ENCODE assay signal across 8 mouse cellular contexts in the genomic region with DNA sequence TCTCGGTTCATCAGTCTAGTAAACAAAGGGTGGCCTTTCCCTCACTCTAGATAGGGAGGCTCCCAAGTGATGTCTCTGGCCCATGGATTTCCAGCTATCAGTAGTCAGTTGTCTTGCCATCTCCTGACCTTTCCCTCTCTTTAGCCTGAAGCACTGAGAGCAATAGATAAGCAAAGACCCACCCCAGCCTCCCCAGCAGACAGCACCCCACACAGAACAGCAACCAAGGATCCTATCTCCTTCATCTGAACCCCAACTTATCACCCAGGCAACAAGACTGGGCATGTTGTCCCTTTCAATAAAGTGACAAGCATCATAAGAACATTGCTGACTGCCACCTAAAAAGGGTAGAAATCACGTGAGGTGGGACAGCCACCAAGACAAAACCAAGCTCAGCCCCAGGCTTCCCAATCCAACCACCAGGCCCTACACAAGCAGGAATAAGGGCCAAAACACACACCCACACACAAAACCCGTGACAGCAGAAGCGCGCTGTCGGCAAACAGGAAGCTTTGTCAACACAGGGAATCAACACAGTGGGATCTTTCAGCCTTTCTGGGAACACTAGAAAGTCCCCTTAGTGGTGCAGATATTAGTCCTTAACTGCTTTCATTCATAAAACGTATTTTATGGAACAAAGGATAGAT. TPM values are rescaled to one million over a fixed set of nuclear protein-coding genes. Genes with fewer than 3 reads are reported as not detected.
A peak's percentile ranks its signal among the peaks of the same experiment; 100 is the strongest.
DNase-seq lines count a peak whose midpoint lies in the region; ATAC-seq and TF ChIP-seq lines count a peak whose summit lies in the region.

No protein-coding gene starts in this region.

- no peak for TF ChIP-seq CTCF in spleen, adult 2 months (IDR thresholded peaks at IDR 0.05; ENCODE audit: extremely low read depth, insufficient read depth, insufficient read length, insufficient replicate concordance)
- no peak for TF ChIP-seq CTCF in cortical plate, adult 2 months (IDR thresholded peaks at IDR 0.05; ENCODE audit: extremely low read depth, insufficient read depth, low read length)

- ATAC-seq in limb, embryonic 12.5 days (ENCODE audit: insufficient number of reproducible peaks, insufficient read depth, low FRiP score, low TSS enrichment, low read depth) = no peak
- no peak for ATAC-seq in midbrain, embryonic 15.5 days (replicated peaks)

- H3K27ac ChIP-seq in spleen, adult 2 months (ENCODE audit: insufficient read depth, low read length) = peak overlapping the region; percentile 31; the same call in 1 of the 2 replicates
- H3K27ac ChIP-seq in cortical plate, adult 2 months (ENCODE audit: insufficient read depth, low read length) = 0 out of 2 replicates have a peak overlapping the region, but pooled peaks have one; percentile 8
- H3K27ac ChIP-seq in limb, embryonic 12.5 days = no peak overlapping the region
- peak overlapping the region; percentile 89 for H3K27ac ChIP-seq in midbrain, embryonic 15.5 days

- H3K27me3 ChIP-seq in spleen, adult 2 months (ENCODE audit: control insufficient read depth, insufficient read depth, low read length) = no peaks in the 10 kb centered on the region
- no peaks in the 10 kb centered on the region for H3K27me3 ChIP-seq in limb, embryonic 12.5 days
- H3K27me3 ChIP-seq in midbrain, embryonic 15.5 days (replicated peaks) = no peaks in the 10 kb centered on the region

- peaks cover 4% of the 10 kb centered on the region; the same call in 1 of the 2 replicates for H3K4me1 ChIP-seq in spleen, adult 2 months (ENCODE audit: control insufficient read depth, insufficient read depth, insufficient read length)
- peaks cover 12% of the 10 kb centered on the region for H3K4me1 ChIP-seq in cortical plate, adult 2 months (ENCODE audit: control insufficient read depth, insufficient read depth, low read length)
- H3K4me1 ChIP-seq in limb, embryonic 12.5 days (replicated peaks) = peaks cover 52% of the 10 kb centered on the region
- peaks cover 81% of the 10 kb centered on the region for H3K4me1 ChIP-seq in midbrain, embryonic 15.5 days

- H3K4me2 ChIP-seq in limb, embryonic 12.5 days = peak overlapping the region; percentile 85
- peak overlapping the region; percentile 85 for H3K4me2 ChIP-seq in midbrain, embryonic 15.5 days

- no peak for TF ChIP-seq POLR2A in spleen, adult 2 months (IDR thresholded peaks at IDR 0.05; ENCODE audit: low read depth, low read length)
- peak; percentile 31; the same call in 1 of the 2 replicates for TF ChIP-seq POLR2A in cortical plate, adult 2 months (IDR thresholded peaks at IDR 0.05; ENCODE audit: extremely low read depth, insufficient read depth, low read length)

- peak overlapping the region; percentile 74; the same call in 1 of the 2 replicates for H3K9ac ChIP-seq in limb, embryonic 12.5 days (replicated peaks)
- peak overlapping the region; percentile 91 for H3K9ac ChIP-seq in midbrain, embryonic 15.5 days

- intact Hi-C loops in gastrocnemius, postnatal 14 days (cut with DNase I; ENCODE audit: low total_unique reads) = no loop called here

- no peaks in the 10 kb centered on the region for H3K36me3 ChIP-seq in spleen, adult 2 months (ENCODE audit: control insufficient read depth, insufficient read depth, low read length)
- H3K36me3 ChIP-seq in limb, embryonic 12.5 days = no peaks in the 10 kb centered on the region
- no peaks in the 10 kb centered on the region for H3K36me3 ChIP-seq in midbrain, embryonic 15.5 days (replicated peaks)

- 34% methylated on average over 7 of the region's 7 CpGs for WGBS in spleen, adult 2 months
- 28% methylated on average over 7 of the region's 7 CpGs for WGBS in limb, embryonic 12.5 days
- WGBS in midbrain, embryonic 15.5 days = 7% methylated on average over 7 of the region's 7 CpGs

- H3K9me3 ChIP-seq in limb, embryonic 12.5 days = no peaks in the 10 kb centered on the region
- no peaks in the 10 kb centered on the region for H3K9me3 ChIP-seq in midbrain, embryonic 15.5 days

- H3K4me3 ChIP-seq in spleen, adult 2 months (ENCODE audit: extremely low read depth, insufficient read depth, insufficient read length) = peak overlapping the region; percentile 86; the same call in 1 of the 2 replicates
- peak overlapping the region; percentile 72 for H3K4me3 ChIP-seq in cortical plate, adult 2 months (ENCODE audit: insufficient read depth, low read length)
- peak overlapping the region; percentile 75 for H3K4me3 ChIP-seq in limb, embryonic 12.5 days (replicated peaks)
- peak overlapping the region; percentile 77 for H3K4me3 ChIP-seq in midbrain, embryonic 15.5 days

- no peak for DNase-seq in spleen, adult 2 months (ENCODE audit: low read depth in 1 of 2, low spot score in 2 of 2)
- no peak for DNase-seq in spleen, postnatal 10 days (ENCODE audit: low spot score in 2 of 2)
- peak; percentile 35 for DNase-seq in heart, postnatal 4 days
- DNase-seq in urinary bladder, postnatal 25 days (ENCODE audit: low spot score) = no peak
- no peak for DNase-seq in gastrocnemius, postnatal 14 days

RNA-seq across cellular contexts. Expression of a gene that starts 22.2 kb away (rescaled TPM):
- 10.6 and 13.3 TPM in 2 replicates for polyA plus RNA-seq in spleen, adult 2 months (2012; rRNA removed)
- 18.1 and 18.9 TPM in 2 replicates for polyA plus RNA-seq in cortical plate, adult 2 months (2012; rRNA removed)
- 10 to 100 TPM; 24.5 to 25.4 TPM for total RNA-seq in heart, postnatal 4 days (2021)
- 6.5 and 6.7 TPM in 2 replicates for polyA plus RNA-seq in limb, embryonic 12.5 days (2016; fragmentation: Nextera tagmentation; extraction: Ambion mirVana)
- polyA plus RNA-seq in midbrain, embryonic 15.5 days (2015; fragmentation: Nextera tagmentation; extraction: Ambion mirVana) = 22.2 and 22.6 TPM in 2 replicates
- 100 to 1,000 TPM in 1 of 2 experiments, 10 to 100 TPM in 1; 46.2 to 117 TPM for total RNA-seq in gastrocnemius, postnatal 14 days (2021)
